Mouse (Mus musculus): Measurements from ENCODE around the gene Ccdc18.
"Not testable (repeated sequence)": the region's sequence is repeated elsewhere in the genome, so short reads cannot be mapped to it uniquely, and the experiment has no call there.

Ccdc18 gene

DNA sequence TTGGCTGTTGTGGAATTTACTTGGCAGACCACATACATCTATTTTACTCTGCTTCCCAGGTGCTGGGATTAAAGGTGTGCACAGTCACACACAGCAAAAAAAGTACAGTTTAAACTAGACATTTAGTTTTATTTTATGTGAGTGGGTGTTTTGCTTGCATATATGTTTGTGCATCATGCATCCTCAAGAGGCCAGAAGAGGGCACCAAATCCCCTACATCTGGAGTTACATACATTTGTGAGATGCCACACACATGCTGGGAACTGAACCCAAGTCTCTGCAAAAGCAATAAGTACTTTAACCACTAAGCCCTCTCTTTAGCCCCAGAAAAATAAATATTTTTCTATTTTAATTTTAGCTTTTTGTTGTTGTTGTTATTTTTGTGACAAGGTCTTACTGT lies 73.3 kb downstream of the Ccdc18 start:
- peak; percentile 48 for DNase-seq (ENCODE audit: low read depth, low spot score)
- no peaks in the 10 kb centered on the region for H3K27me3 ChIP-seq (ENCODE audit: control insufficient read depth, insufficient read depth, low read length, poor library complexity, severe bottlenecking)

GRCm38 (mm10) chr5:108211512-108211911 lies 78.8 kb downstream of the Ccdc18 start:
- no peak for DNase-seq (ENCODE audit: low read depth, low spot score)
- Histone ChIP-seq H3K36me3 (ENCODE audit: control insufficient read depth, insufficient read depth, low read length, poor library complexity, severe bottlenecking) (no peaks in the 10 kb centered on the region), H3K27me3 (ENCODE audit: control insufficient read depth, insufficient read depth, low read length, poor library complexity, severe bottlenecking) (no peaks in the 10 kb centered on the region)

More for the DNA sequence above, 73.3 kb downstream of the Ccdc18 start:
- no peaks in the 10 kb centered on the region for H3K36me3 ChIP-seq (ENCODE audit: control insufficient read depth, insufficient read depth, low read length, poor library complexity, severe bottlenecking)

DNA sequence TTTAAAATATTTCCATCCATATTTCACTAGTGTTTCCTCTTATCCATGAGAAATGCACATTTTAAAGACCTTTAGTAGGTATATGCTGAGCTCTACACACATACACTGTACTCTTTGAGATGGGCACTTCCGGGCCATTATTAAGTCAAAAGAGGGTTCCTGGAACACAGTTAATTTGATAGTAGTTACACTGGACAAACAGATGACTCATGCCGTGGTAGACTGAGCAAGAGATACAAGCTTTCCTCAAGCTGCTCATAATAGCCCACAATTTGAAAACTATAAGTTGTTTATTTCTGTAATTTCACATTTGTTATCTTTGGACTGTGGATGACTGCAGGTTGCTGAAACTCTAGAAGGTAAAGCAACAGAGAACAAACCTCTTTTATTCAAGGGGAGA lies 82.3 kb downstream of the Ccdc18 start:
- no peaks in the 10 kb centered on the region for H3K36me3 ChIP-seq (ENCODE audit: control insufficient read depth, insufficient read depth, low read length, poor library complexity, severe bottlenecking)
- no peaks in the 10 kb centered on the region for H3K27me3 ChIP-seq (ENCODE audit: control insufficient read depth, insufficient read depth, low read length, poor library complexity, severe bottlenecking)
- DNase-seq (ENCODE audit: low read depth, low spot score) = no peak

DNA sequence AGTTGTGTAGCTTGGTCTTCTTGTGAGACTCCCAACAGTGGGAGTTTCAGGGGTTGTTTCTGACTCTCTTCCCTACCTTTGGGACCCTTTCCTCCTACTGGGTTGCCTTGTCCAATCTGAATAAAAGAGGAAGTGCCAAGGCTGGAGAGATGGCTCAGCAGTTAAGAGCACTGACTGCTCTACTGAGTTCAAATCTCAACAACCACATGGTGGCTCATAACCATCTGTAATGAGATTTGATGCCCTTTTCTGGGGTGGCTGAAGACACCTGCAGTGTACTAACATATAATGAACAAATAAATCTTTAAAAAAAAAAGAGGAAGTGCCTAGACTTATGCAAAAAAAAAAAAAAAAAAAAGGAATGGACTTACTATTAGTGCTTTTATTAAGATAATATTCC lies 91.4 kb downstream of the Ccdc18 start:
- DNase-seq (ENCODE audit: low read depth, low spot score) = peak; percentile 5
- no peaks in the 10 kb centered on the region for H3K36me3 ChIP-seq (ENCODE audit: control insufficient read depth, insufficient read depth, low read length, poor library complexity, severe bottlenecking)
- H3K27me3 ChIP-seq (ENCODE audit: control insufficient read depth, insufficient read depth, low read length, poor library complexity, severe bottlenecking) = no peaks in the 10 kb centered on the region

DNA sequence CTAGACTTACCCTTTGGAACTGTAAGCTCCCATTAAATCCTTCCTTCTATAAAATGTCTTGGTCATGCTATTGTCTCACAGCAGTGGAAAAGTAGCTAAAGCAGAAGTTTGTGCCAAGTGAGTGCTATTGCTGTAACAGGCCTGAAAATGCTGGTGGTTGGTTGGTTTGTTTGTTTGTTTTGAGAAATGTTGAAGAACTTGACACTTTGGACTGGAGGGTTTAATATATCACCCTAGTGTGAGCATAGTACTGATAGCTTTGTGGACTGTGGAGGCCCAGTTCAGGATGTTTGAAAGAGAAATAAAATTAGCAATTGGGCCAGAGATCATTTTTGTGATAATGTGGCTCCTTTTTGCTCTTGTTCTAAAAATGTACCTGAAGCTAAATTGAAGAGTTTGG lies 93.5 kb downstream of the Ccdc18 start:
- no peak for DNase-seq (ENCODE audit: low read depth, low spot score)
- Histone ChIP-seq H3K36me3 (ENCODE audit: control insufficient read depth, insufficient read depth, low read length, poor library complexity, severe bottlenecking) (no peaks in the 10 kb centered on the region), H3K27me3 (ENCODE audit: control insufficient read depth, insufficient read depth, low read length, poor library complexity, severe bottlenecking) (no peaks in the 10 kb centered on the region)

GRCm38 (mm10) chr5:108246314-108246765 lies 113.7 kb downstream of the Ccdc18 start:
- no peaks in the 10 kb centered on the region for H3K27me3 ChIP-seq (ENCODE audit: control insufficient read depth, insufficient read depth, low read length, poor library complexity, severe bottlenecking)
- no peaks in the 10 kb centered on the region for H3K36me3 ChIP-seq (ENCODE audit: control insufficient read depth, insufficient read depth, low read length, poor library complexity, severe bottlenecking)
- DNase-seq (ENCODE audit: low read depth, low spot score) = peak; percentile 31

- no peaks in the 10 kb centered on the region for H3K27me3 ChIP-seq (ENCODE audit: control insufficient read depth, insufficient read depth, low read length, poor library complexity, severe bottlenecking)
- DNase-seq (ENCODE audit: low read depth, low spot score) = no peak
These were observed 117.4 kb downstream of the Ccdc18 start for GRCm38 (mm10) chr5:108250033-108250432.

GRCm38 (mm10) chr5:108255259-108255658 lies 122.6 kb downstream of the Ccdc18 start:
- DNase-seq (ENCODE audit: low read depth, low spot score) = no peak
- Histone ChIP-seq H3K36me3 (ENCODE audit: control insufficient read depth, insufficient read depth, low read length, poor library complexity, severe bottlenecking) (no peaks in the 10 kb centered on the region), H3K27me3 (ENCODE audit: control insufficient read depth, insufficient read depth, low read length, poor library complexity, severe bottlenecking) (no peaks in the 10 kb centered on the region)

More at GRCm38 (mm10) chr5:108250033-108250432, 117.4 kb downstream of the Ccdc18 start:
- H3K36me3 ChIP-seq (ENCODE audit: control insufficient read depth, insufficient read depth, low read length, poor library complexity, severe bottlenecking) = no peaks in the 10 kb centered on the region

DNA sequence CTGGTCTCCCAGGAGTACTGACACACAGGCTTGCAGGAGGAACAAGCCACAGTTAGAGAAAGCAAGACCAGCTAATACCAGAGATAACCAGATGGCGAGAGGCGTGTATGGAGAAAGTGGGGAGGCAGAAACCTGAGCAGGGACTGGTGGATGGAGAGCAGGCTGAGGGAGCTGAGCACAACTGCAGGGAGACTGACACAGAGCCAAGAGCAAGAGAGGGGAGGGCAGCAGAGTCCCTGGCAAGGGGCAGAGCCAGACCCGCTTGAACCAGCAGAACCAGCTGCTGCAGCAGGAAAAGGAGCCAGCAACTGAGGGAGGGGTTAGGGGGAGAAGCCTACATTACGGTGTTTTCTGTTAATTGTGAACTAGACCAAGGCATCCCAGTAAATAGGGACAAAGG lies 130.0 kb downstream of the Ccdc18 start:
- H3K36me3 ChIP-seq (ENCODE audit: control insufficient read depth, insufficient read depth, low read length, poor library complexity, severe bottlenecking) = no peaks in the 10 kb centered on the region
- H3K27me3 ChIP-seq (ENCODE audit: control insufficient read depth, insufficient read depth, low read length, poor library complexity, severe bottlenecking) = no peaks in the 10 kb centered on the region
- DNase-seq (ENCODE audit: low read depth, low spot score) = no peak

GRCm38 (mm10) chr5:108263785-108264184 lies 131.1 kb downstream of the Ccdc18 start:
- H3K36me3 ChIP-seq (ENCODE audit: control insufficient read depth, insufficient read depth, low read length, poor library complexity, severe bottlenecking); DNase-seq (ENCODE audit: low read depth, low spot score); H3K27me3 ChIP-seq (ENCODE audit: control insufficient read depth, insufficient read depth, low read length, poor library complexity, severe bottlenecking): not testable (repeated sequence)

DNA sequence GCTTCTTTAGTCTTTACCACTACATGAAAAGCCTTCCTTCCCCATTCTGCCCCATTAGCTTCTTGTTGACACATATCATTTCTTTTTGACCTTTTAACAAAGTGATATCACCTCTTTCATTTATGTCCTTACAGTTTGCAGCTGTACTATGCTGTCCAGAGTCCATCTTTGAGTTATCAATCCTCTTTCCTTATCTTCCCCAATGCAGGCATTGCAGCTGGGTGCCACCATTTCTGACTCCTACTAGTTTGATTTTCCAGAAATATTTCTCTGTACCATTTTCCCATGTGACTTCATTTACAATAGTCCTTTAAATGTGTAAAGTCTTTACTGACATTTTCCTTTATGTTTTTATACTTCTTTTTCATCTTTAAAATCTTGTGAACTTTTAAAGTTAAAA lies 134.3 kb downstream of the Ccdc18 start:
- no peaks in the 10 kb centered on the region for H3K36me3 ChIP-seq (ENCODE audit: control insufficient read depth, insufficient read depth, low read length, poor library complexity, severe bottlenecking)
- no peak for DNase-seq (ENCODE audit: low read depth, low spot score)

DNA sequence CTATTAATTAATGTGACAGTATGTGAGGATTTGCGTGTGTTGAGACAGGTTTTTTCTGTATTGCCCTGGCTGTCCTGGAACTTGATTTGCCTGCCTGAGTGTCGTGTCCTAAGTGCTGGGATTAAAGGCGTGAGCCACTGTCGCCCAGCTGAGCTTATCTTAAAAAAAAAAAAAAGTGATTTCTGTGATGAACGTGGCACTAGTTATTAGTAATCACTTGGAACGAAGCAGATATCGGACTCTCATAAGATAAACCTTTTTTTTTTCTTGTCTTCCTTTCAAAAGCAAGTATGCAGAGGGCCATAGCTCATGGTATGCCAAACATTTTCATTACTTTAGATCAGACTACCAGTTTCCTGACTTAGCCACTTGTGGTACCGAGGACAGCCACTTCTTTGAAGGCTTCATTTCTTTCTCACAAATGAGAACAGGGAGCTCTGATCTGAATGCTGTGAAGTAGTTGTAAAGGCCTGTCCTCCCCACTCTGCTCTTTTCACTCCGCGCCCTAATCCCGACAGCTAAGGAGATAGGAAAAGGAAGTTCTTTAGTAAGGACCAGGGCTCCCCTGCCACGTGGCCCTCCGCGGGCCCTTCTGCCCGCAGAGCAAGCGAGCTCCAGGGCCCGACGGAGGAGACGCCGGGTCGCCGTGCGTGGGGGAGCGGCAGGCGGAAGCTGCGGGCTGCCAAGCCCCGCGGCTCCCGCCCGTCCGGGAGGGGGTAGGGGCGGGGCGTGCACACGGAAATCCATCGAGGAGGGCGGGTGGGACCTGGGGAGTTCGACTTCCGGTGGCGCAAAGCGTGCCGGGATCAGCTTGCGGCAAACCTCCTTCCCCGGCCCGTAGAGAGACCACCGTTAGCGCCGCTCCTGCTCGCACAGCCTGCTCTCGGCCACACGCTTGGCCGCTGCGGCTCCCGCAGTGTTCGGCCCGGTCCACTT lies 135.7 kb downstream of the Ccdc18 start, which contains the start of gene Dr1:
TSS of gene Dr1 (plus strand) at position 771 of the 936 bp plus-strand sequence.
- Histone ChIP-seq H3K27me3 (ENCODE audit: control insufficient read depth, insufficient read depth, low read length, poor library complexity, severe bottlenecking) (no peaks in the 10 kb centered on the region), H3K36me3 (ENCODE audit: control insufficient read depth, insufficient read depth, low read length, poor library complexity, severe bottlenecking) (no peaks in the 10 kb centered on the region)
- peak; percentile 91 for DNase-seq (ENCODE audit: low read depth, low spot score)

More for the DNA sequence above, 134.3 kb downstream of the Ccdc18 start:
- no peaks in the 10 kb centered on the region for H3K27me3 ChIP-seq (ENCODE audit: control insufficient read depth, insufficient read depth, low read length, poor library complexity, severe bottlenecking)

- no peaks in the 10 kb centered on the region for H3K36me3 ChIP-seq (ENCODE audit: control insufficient read depth, insufficient read depth, low read length, poor library complexity, severe bottlenecking)
- DNase-seq (ENCODE audit: low read depth, low spot score) = peak; percentile 4
- no peaks in the 10 kb centered on the region for H3K27me3 ChIP-seq (ENCODE audit: control insufficient read depth, insufficient read depth, low read length, poor library complexity, severe bottlenecking)
These were observed 136.6 kb downstream of the Ccdc18 start for GRCm38 (mm10) chr5:108269063-108269810.

- peak; percentile 4 for DNase-seq (ENCODE audit: low read depth, low spot score)
- Histone ChIP-seq H3K27me3 (ENCODE audit: control insufficient read depth, insufficient read depth, low read length, poor library complexity, severe bottlenecking) (no peaks in the 10 kb centered on the region), H3K36me3 (ENCODE audit: control insufficient read depth, insufficient read depth, low read length, poor library complexity, severe bottlenecking) (peaks cover 2% of the 10 kb centered on the region; the same call in 1 of the 2 replicates)
These were observed 137.1 kb downstream of the Ccdc18 start for GRCm38 (mm10) chr5:108269811-108270151.

DNA sequence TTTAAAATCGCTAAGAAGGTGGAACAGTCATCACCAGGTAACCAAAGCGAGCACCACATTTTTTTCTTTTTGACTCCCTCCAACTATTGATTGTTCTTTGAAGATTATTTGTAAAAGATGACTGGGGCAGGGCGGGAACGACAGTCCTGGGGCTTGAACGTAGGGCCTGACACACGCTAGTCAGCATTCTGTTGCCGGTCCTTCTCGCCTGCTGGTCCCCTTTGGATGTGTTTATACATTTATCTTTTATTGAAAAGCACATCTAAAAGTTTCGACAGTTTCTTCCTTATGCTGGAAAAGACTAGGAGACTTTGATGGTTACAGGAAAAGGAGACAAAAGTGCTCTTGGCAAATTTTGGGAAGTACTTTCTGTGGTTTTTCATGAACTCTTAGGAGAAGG lies 137.7 kb downstream of the Ccdc18 start:
- no peak for DNase-seq (ENCODE audit: low read depth, low spot score)
- no peaks in the 10 kb centered on the region for H3K27me3 ChIP-seq (ENCODE audit: control insufficient read depth, insufficient read depth, low read length, poor library complexity, severe bottlenecking)
- H3K36me3 ChIP-seq (ENCODE audit: control insufficient read depth, insufficient read depth, low read length, poor library complexity, severe bottlenecking) = peaks cover 2% of the 10 kb centered on the region; the same call in 1 of the 2 replicates
